Mouse (Mus musculus) liver, embryonic 16.5 days (tissue): ENCODE measurements around the gene Dclk1. TPM values are rescaled to one million over a fixed set of nuclear protein-coding genes. Genes with fewer than 3 reads are reported as not detected.

Experiments
- ATAC-seq: fragments of 200-750 bp; cut with Nextera tagmentation; 2 replicates; pipeline ENCODE4 v1.8.0; 2017; ENCODE audit warnings: low read depth, mild to moderate bottlenecking, moderate number of reproducible peaks, moderate library complexity
- H3K27ac ChIP-seq: fragments of 300-500 bp; sonication (generic); 2 replicates; pipeline ENCODE4 v1.5.1; 2014; ENCODE audit warnings: mild to moderate bottlenecking, low read length
- H3K27me3 ChIP-seq: fragments of 300-500 bp; sonication (generic); 2 replicates; pipeline ENCODE4 v1.6.1; 2014; ENCODE audit warnings: low read depth, low read length, mixed read lengths; ENCODE audit not compliant: control insufficient read depth, insufficient read depth
- H3K36me3 ChIP-seq: fragments of 300-500 bp; sonication (generic); 2 replicates; pipeline ENCODE4 v1.6.1; 2014; ENCODE audit warnings: mild to moderate bottlenecking; ENCODE audit not compliant: control insufficient read depth, insufficient read depth
- H3K4me1 ChIP-seq: fragments of 300-500 bp; sonication (generic); 2 replicates; pipeline ENCODE4 v1.6.1; 2014; ENCODE audit warnings: low read depth, low read length, mixed read lengths; ENCODE audit not compliant: control insufficient read depth
- H3K4me2 ChIP-seq: fragments of 300-500 bp; sonication (generic); 2 replicates; pipeline ENCODE4 v1.6.1; 2014; ENCODE audit warnings: low read depth, low read length, mixed read lengths
- H3K4me3 ChIP-seq: fragments of 300-500 bp; sonication (generic); 2 replicates; pipeline ENCODE4 v1.5.1; 2014; ENCODE audit warnings: low read depth, mild to moderate bottlenecking, low read length
- H3K9ac ChIP-seq: fragments of 300-500 bp; sonication (generic); 2 replicates; pipeline ENCODE4 v1.6.1; 2014; ENCODE audit warnings: low read depth, low read length
- H3K9me3 ChIP-seq: fragments of 300-500 bp; sonication (generic); replicated peaks from 2 replicates; pipeline ENCODE4 v1.6.1; 2016; ENCODE audit warnings: low read length; ENCODE audit not compliant: control insufficient read depth
- WGBS: fragments of 180-500 bp; shearing (Covaris S2); extraction: QIAGEN DNeasy Blood & Tissue Kit; methylation state at CpG from one replicate; pipeline ENCODE4 v1.1.7; 2014; ENCODE audit not compliant: insufficient replicate concordance; 5-methylcytosine and 5-hydroxymethylcytosine counted together
- polyA plus RNA-seq: library from polyadenylated mRNA; unstranded; fragments of >200 nt; fragmentation: Nextera tagmentation; extraction: Ambion mirVana; gene quantifications from 2 replicates; pipeline ENCODE4 v1.2.1, GENCODE M21; 2015

The Dclk1 gene
- polyA plus RNA-seq, 1 experiment from 2014 or later, result 0.79 TPM

GRCm38 (mm10) chr3:55331694-55332093, 89.5 kb downstream of the Dclk1 start:
- ATAC-seq, result no peak
- Histone ChIP-seq H3K9ac (no peak overlapping the region), H3K4me3 (no peak overlapping the region), H3K4me2 (no peak overlapping the region), H3K36me3 (no peaks in the 10 kb centered on the region), H3K4me1 (no peaks in the 10 kb centered on the region), H3K9me3 (no peaks in the 10 kb centered on the region), H3K27me3 (no peaks in the 10 kb centered on the region), H3K27ac (no peak overlapping the region)

- no peak overlapping the region for H3K27ac ChIP-seq
- ATAC-seq, result no peak
- H3K9me3 ChIP-seq, result no peaks in the 10 kb centered on the region
- no peak overlapping the region for H3K4me2 ChIP-seq
- 55% methylated on average over 3 of the region's 3 CpGs for WGBS
- H3K4me1 ChIP-seq, result no peaks in the 10 kb centered on the region
- no peak overlapping the region for H3K4me3 ChIP-seq
- H3K9ac ChIP-seq, result no peak overlapping the region
- no peaks in the 10 kb centered on the region for H3K36me3 ChIP-seq
- no peaks in the 10 kb centered on the region for H3K27me3 ChIP-seq
Observed at GRCm38 (mm10) chr3:55333511-55333910, 91.3 kb downstream of the Dclk1 start.

- WGBS, result 67% methylated on average over 11 of the region's 11 CpGs
- Histone ChIP-seq H3K27me3 (no peaks in the 10 kb centered on the region), H3K9ac (no peak overlapping the region), H3K4me2 (no peak overlapping the region), H3K9me3 (no peaks in the 10 kb centered on the region), H3K4me3 (no peak overlapping the region), H3K36me3 (no peaks in the 10 kb centered on the region), H3K27ac (no peak overlapping the region), H3K4me1 (no peaks in the 10 kb centered on the region)
- no peak for ATAC-seq
Observed at GRCm38 (mm10) chr3:55336895-55337294, 94.7 kb downstream of the Dclk1 start.

GRCm38 (mm10) chr3:55337671-55338070, 95.5 kb downstream of the Dclk1 start:
- Histone ChIP-seq H3K4me1 (no peaks in the 10 kb centered on the region), H3K9ac (no peak overlapping the region), H3K9me3 (no peaks in the 10 kb centered on the region), H3K36me3 (no peaks in the 10 kb centered on the region), H3K4me3 (no peak overlapping the region), H3K27ac (no peak overlapping the region), H3K4me2 (no peak overlapping the region), H3K27me3 (no peaks in the 10 kb centered on the region)
- no peak for ATAC-seq
- WGBS, result 53% methylated on average over 7 of the region's 7 CpGs

- no peak overlapping the region for H3K9ac ChIP-seq
- 56% methylated on average over 4 of the region's 4 CpGs for WGBS
- H3K36me3 ChIP-seq, result no peaks in the 10 kb centered on the region
- no peak for ATAC-seq
- H3K4me2 ChIP-seq, result no peak overlapping the region
- no peaks in the 10 kb centered on the region for H3K27me3 ChIP-seq
- H3K4me1 ChIP-seq, result no peaks in the 10 kb centered on the region
- no peak overlapping the region for H3K4me3 ChIP-seq
- H3K9me3 ChIP-seq, result no peaks in the 10 kb centered on the region
- no peak overlapping the region for H3K27ac ChIP-seq
Observed at GRCm38 (mm10) chr3:55342445-55342844, 100.3 kb downstream of the Dclk1 start.

GRCm38 (mm10) chr3:55347371-55348025, 105.3 kb downstream of the Dclk1 start:
- H3K4me1 ChIP-seq, result no peaks in the 10 kb centered on the region
- no peak for ATAC-seq
- no peaks in the 10 kb centered on the region for H3K9me3 ChIP-seq
- no peak overlapping the region for H3K27ac ChIP-seq
- H3K4me2 ChIP-seq, result no peak overlapping the region
- H3K27me3 ChIP-seq, result no peaks in the 10 kb centered on the region
- no peaks in the 10 kb centered on the region for H3K36me3 ChIP-seq
- WGBS, result 42% methylated on average over 16 of the region's 16 CpGs
- H3K9ac ChIP-seq, result no peak overlapping the region
- no peak overlapping the region for H3K4me3 ChIP-seq

GRCm38 (mm10) chr3:55348026-55348390, 105.8 kb downstream of the Dclk1 start:
- Histone ChIP-seq H3K9ac (no peak overlapping the region), H3K4me2 (no peak overlapping the region), H3K27me3 (no peaks in the 10 kb centered on the region), H3K9me3 (no peaks in the 10 kb centered on the region), H3K36me3 (no peaks in the 10 kb centered on the region), H3K27ac (no peak overlapping the region), H3K4me3 (no peak overlapping the region), H3K4me1 (no peaks in the 10 kb centered on the region)
- no peak for ATAC-seq
- 68% methylated on average over 5 of the region's 5 CpGs for WGBS

GRCm38 (mm10) chr3:55350194-55350593, 108.0 kb downstream of the Dclk1 start:
- WGBS, result 62% methylated on average over 2 of the region's 2 CpGs
- Histone ChIP-seq H3K9me3 (no peaks in the 10 kb centered on the region), H3K36me3 (no peaks in the 10 kb centered on the region), H3K27ac (no peak overlapping the region), H3K4me1 (no peaks in the 10 kb centered on the region), H3K4me3 (no peak overlapping the region), H3K9ac (no peak overlapping the region), H3K4me2 (no peak overlapping the region), H3K27me3 (no peaks in the 10 kb centered on the region)
- ATAC-seq, result no peak

- ATAC-seq, result no peak
- H3K4me3 ChIP-seq, result no peak overlapping the region
- no peaks in the 10 kb centered on the region for H3K4me1 ChIP-seq
- no peak overlapping the region for H3K9ac ChIP-seq
- 66% methylated on average over 13 of the region's 13 CpGs for WGBS
- no peak overlapping the region for H3K27ac ChIP-seq
- H3K9me3 ChIP-seq, result no peaks in the 10 kb centered on the region
- no peak overlapping the region for H3K4me2 ChIP-seq
- H3K27me3 ChIP-seq, result no peaks in the 10 kb centered on the region
- no peaks in the 10 kb centered on the region for H3K36me3 ChIP-seq
Observed at GRCm38 (mm10) chr3:55351281-55352052, 109.3 kb downstream of the Dclk1 start.
